Mouse (Mus musculus): ENCODE results near the gene Fgfrl1.

DNA sequence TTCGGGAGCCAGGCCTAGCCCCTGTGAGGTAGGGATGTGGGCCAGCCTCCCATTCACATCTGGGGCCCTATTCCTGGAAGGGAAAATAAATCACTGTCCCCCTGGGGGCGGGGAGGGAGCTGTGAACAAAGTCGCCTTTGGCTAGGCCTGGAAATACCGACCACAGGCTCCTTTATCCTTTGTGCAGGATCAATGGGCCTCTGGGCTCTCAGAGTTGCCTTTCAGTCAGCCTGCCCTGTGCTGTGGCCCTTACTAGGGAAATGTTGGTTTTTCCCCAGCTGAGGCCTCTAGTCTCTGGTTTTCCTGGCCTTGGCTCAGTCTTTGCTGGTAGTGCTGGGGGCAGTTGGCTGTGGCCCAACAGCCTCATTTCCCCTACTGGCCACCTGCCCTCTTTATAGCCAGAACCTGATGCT, 5.2 kb downstream of the Fgfrl1 start:
- TF ChIP-seq CTCF (IDR thresholded peaks at IDR 0.05; ENCODE audit: low read depth, low read length) (no peak), GATA1 (IDR thresholded peaks at IDR 0.05; ENCODE audit: borderline replicate concordance, low read length) (no peak)
